Mouse (Mus musculus): ENCODE measurements around the gene Tatdn3.

DNA sequence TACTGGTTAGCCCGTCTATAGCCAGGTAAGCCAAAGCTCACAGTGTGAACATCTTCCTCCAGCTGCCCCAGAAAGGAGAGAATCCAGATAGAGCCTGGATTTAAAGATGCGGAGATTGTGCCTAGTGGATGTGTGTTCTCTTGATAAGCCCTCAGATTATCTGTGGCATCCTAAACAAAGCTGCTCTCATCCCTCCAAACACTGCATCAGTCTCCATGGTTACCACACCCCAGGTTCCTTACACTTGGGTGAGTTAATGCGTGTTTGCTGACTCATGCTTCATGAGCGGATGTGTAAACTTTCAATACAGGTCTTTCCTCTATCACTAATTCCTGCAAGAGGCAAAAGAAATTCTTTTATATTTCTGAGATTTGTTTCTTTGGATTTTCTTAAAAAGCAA is 27.1 kb downstream of the Tatdn3 start:
- TF ChIP-seq CTCF (IDR thresholded peaks at IDR 0.05; ENCODE audit: extremely low read depth, insufficient read depth, low read length) (no peak), POLR2A (IDR thresholded peaks at IDR 0.05; ENCODE audit: extremely low read depth, insufficient read depth, low read length) (no peak)

Measured in cortical plate, adult 2 months (tissue).